Mouse (Mus musculus) cerebellum, postnatal 10 days (tissue): ENCODE measurements at regions not wholly inside any gene's neighbourhood (a gene's known extent, or its start where the extent isn't known, plus 50 kb on each side); places are given as distances from the start of the nearest gene placed in this dataset.
A peak's percentile ranks its signal among the peaks of the same experiment; 100 is the strongest.

Experiments
- DNase-seq, 2 experiments: peaks; one replicate each; pipeline ENCODE4 v3.0.0; 2021; ENCODE audit warnings: mixed read lengths in 2 of 2

- DNase-seq = no peak
Measured at GRCm38 (mm10) chr17:83096451-83096850, 118.6 kb upstream of the Pkdcc start.

GRCm38 (mm10) chr17:83097998-83098397, 117.1 kb upstream of the Pkdcc start:
- DNase-seq = peak in 1 of 2 experiments; percentile 19

GRCm38 (mm10) chr17:83098679-83099413, 116.2 kb upstream of the Pkdcc start:
- peak; percentile 50 to 60 for DNase-seq

- DNase-seq = no peak
Measured at GRCm38 (mm10) chr17:83101035-83101434, 114.1 kb upstream of the Pkdcc start.

GRCm38 (mm10) chr17:83101756-83102155, 113.3 kb upstream of the Pkdcc start:
- peak in 1 of 2 experiments; percentile 23 for DNase-seq

- DNase-seq = no peak
Measured at GRCm38 (mm10) chr17:83102675-83103412, 112.2 kb upstream of the Pkdcc start.

GRCm38 (mm10) chr17:83108151-83108550, 106.9 kb upstream of the Pkdcc start:
- no peak for DNase-seq

- peak; percentile 81 to 83 for DNase-seq
Measured at GRCm38 (mm10) chr17:83109792-83110440, 105.2 kb upstream of the Pkdcc start.

- DNase-seq = no peak
Measured at GRCm38 (mm10) chr17:83110556-83110955, 104.5 kb upstream of the Pkdcc start.

GRCm38 (mm10) chr17:83115146-83115545, 99.9 kb upstream of the Pkdcc start:
- DNase-seq = peak; percentile 51 to 62

GRCm38 (mm10) chr17:83115832-83116480, 99.1 kb upstream of the Pkdcc start:
- DNase-seq = peak in 1 of 2 experiments; percentile 29

GRCm38 (mm10) chr17:83120665-83121232, 94.3 kb upstream of the Pkdcc start:
- peak in 1 of 2 experiments; percentile 45 for DNase-seq

- DNase-seq = peak; percentile 46 to 55
Measured at GRCm38 (mm10) chr17:83122525-83123280, 92.4 kb upstream of the Pkdcc start.

- no peak for DNase-seq
Measured at GRCm38 (mm10) chr17:83125057-83125456, 90.0 kb upstream of the Pkdcc start.

GRCm38 (mm10) chr17:83127842-83128241, 87.2 kb upstream of the Pkdcc start:
- no peak for DNase-seq

- DNase-seq = peak; percentile 81 to 89
Measured at GRCm38 (mm10) chr17:83128843-83129544, 86.1 kb upstream of the Pkdcc start.

GRCm38 (mm10) chr17:83129658-83130057, 85.4 kb upstream of the Pkdcc start:
- no peak for DNase-seq

GRCm38 (mm10) chr17:83133201-83133600, 81.9 kb upstream of the Pkdcc start:
- DNase-seq = no peak

GRCm38 (mm10) chr17:83135441-83136120, 79.5 kb upstream of the Pkdcc start:
- peak in 1 of 2 experiments; percentile 64 for DNase-seq

- no peak for DNase-seq
Measured at GRCm38 (mm10) chr17:83136267-83136666, 78.8 kb upstream of the Pkdcc start.

GRCm38 (mm10) chr17:83137720-83138119, 77.4 kb upstream of the Pkdcc start:
- DNase-seq = no peak
